Mouse (Mus musculus) megakaryocyte, adult 5-6 weeks (primary cell): Measurements from ENCODE around the gene 1700028J19Rik. TPM values are rescaled to one million over a fixed set of nuclear protein-coding genes. Genes with fewer than 3 reads are reported as not detected.

Experiments used
- total RNA-seq, 2 experiments: library from RNA; stranded (forward) in 1 of 2; stranded (reverse) in 1 of 2; fragments of 153-499, 151-499 nt in 1 of 2; fragments of 221-1000, 200-1000 nt in 1 of 2; gene quantifications; 2 replicates each; pipeline versions ENCODE4 v1.2.3 to v1.2.4; 2015 to 2017

1700028J19Rik gene
- total RNA-seq, 2 experiments from 2014 or later = 0.62 to 3.0 TPM

Other genes with a start within 250 kb of the 1700028J19Rik start
- not detected in 2 replicates for gene Klk1b26, start 234.5 kb downstream of the 1700028J19Rik start, total RNA-seq (2015)
- gene Klk1b26, start 234.5 kb downstream of the 1700028J19Rik start, total RNA-seq (2017) = not detected in 2 replicates
- not detected in 2 replicates for gene Klk1b27, start 194.4 kb downstream of the 1700028J19Rik start, total RNA-seq (2015)
- not detected in 2 replicates for gene Klk1b27, start 194.4 kb downstream of the 1700028J19Rik start, total RNA-seq (2017)
- not detected in 2 replicates for gene Klk1b21, start 144.4 kb downstream of the 1700028J19Rik start, total RNA-seq (2015)
- not detected in 2 replicates for gene Klk1b21, start 144.4 kb downstream of the 1700028J19Rik start, total RNA-seq (2017)
- gene Klk1b22, start 134.0 kb downstream of the 1700028J19Rik start, total RNA-seq (2015) = not detected in 2 replicates
- not detected in 2 replicates for gene Klk1b22, start 134.0 kb downstream of the 1700028J19Rik start, total RNA-seq (2017)
- not detected in 2 replicates for gene Klk1b16, start 109.9 kb downstream of the 1700028J19Rik start, total RNA-seq (2015)
- gene Klk1b16, start 109.9 kb downstream of the 1700028J19Rik start, total RNA-seq (2017) = not detected in 2 replicates
- not detected in 2 replicates for gene Klk1b24, start 58.5 kb downstream of the 1700028J19Rik start, total RNA-seq (2015)
- gene Klk1b24, start 58.5 kb downstream of the 1700028J19Rik start, total RNA-seq (2017) = not detected in 2 replicates
- not detected in 2 replicates for gene Klk1b3, start 48.5 kb downstream of the 1700028J19Rik start, total RNA-seq (2015)
- gene Klk1b3, start 48.5 kb downstream of the 1700028J19Rik start, total RNA-seq (2017) = not detected in 2 replicates
- not detected in 2 replicates for gene Klk1b4, start 39.3 kb downstream of the 1700028J19Rik start, total RNA-seq (2015)
- not detected in 2 replicates for gene Klk1b4, start 39.3 kb downstream of the 1700028J19Rik start, total RNA-seq (2017)
- not detected in 2 replicates for gene Klk1b5, start 30.8 kb downstream of the 1700028J19Rik start, total RNA-seq (2015)
- not detected in 2 replicates for gene Klk1b5, start 30.8 kb downstream of the 1700028J19Rik start, total RNA-seq (2017)
- not detected in 2 replicates for gene Klk1, start 21.3 kb downstream of the 1700028J19Rik start, total RNA-seq (2015)
- gene Klk1, start 21.3 kb downstream of the 1700028J19Rik start, total RNA-seq (2017) = not detected in 2 replicates
- gene Gm36864, start 10.5 kb downstream of the 1700028J19Rik start, total RNA-seq (2015) = not detected in 2 replicates
- gene Gm36864, start 10.5 kb downstream of the 1700028J19Rik start, total RNA-seq (2017) = not detected in 2 replicates
- gene 2410002F23Rik, start within 50 bp of the 1700028J19Rik start, total RNA-seq (2015) = 19.9 and 20.8 TPM in 2 replicates
- 17.2 and 23.0 TPM in 2 replicates for gene 2410002F23Rik, start within 50 bp of the 1700028J19Rik start, total RNA-seq (2017)
- not detected in 2 replicates for gene Acp4, start 10.7 kb upstream of the 1700028J19Rik start, total RNA-seq (2015)
- gene Acp4, start 10.7 kb upstream of the 1700028J19Rik start, total RNA-seq (2017) = not detected in 2 replicates
- gene Gm15517, start 14.8 kb upstream of the 1700028J19Rik start, total RNA-seq (2015) = not detected in 2 replicates
- not detected in 2 replicates for gene Gm15517, start 14.8 kb upstream of the 1700028J19Rik start, total RNA-seq (2017)
- 0.80 and 1.9 TPM in 2 replicates for gene Clec11a, start 60.2 kb upstream of the 1700028J19Rik start, total RNA-seq (2015)
- gene Clec11a, start 60.2 kb upstream of the 1700028J19Rik start, total RNA-seq (2017) = 0.77 and 1.7 TPM in 2 replicates
- 0.02 and 0.07 TPM in 2 replicates for gene Shank1, start 63.6 kb upstream of the 1700028J19Rik start, total RNA-seq (2015)
- not detected in 2 replicates for gene Shank1, start 63.6 kb upstream of the 1700028J19Rik start, total RNA-seq (2017)
- 0.29 TPM in 1 of 2 replicates, not detected in the other for gene Syt3, start 137.4 kb upstream of the 1700028J19Rik start, total RNA-seq (2015)
- 0.22 TPM in 1 of 2 replicates, not detected in the other for gene Syt3, start 137.4 kb upstream of the 1700028J19Rik start, total RNA-seq (2017)
- 0.42 TPM in 1 of 2 replicates, not detected in the other for gene 1700008O03Rik, start 139.1 kb upstream of the 1700028J19Rik start, total RNA-seq (2015)
- not detected in 2 replicates for gene 1700008O03Rik, start 139.1 kb upstream of the 1700028J19Rik start, total RNA-seq (2017)
- not detected in 2 replicates for gene Lrrc4b, start 182.3 kb upstream of the 1700028J19Rik start, total RNA-seq (2015)
- not detected in 2 replicates for gene Lrrc4b, start 182.3 kb upstream of the 1700028J19Rik start, total RNA-seq (2017)
- gene Aspdh, start 218.7 kb upstream of the 1700028J19Rik start, total RNA-seq (2015) = not detected in 2 replicates
- gene Aspdh, start 218.7 kb upstream of the 1700028J19Rik start, total RNA-seq (2017) = not detected in 2 replicates
- gene Josd2, start 221.3 kb upstream of the 1700028J19Rik start, total RNA-seq (2015) = 18.2 and 20.3 TPM in 2 replicates
- 12.5 and 14.0 TPM in 2 replicates for gene Josd2, start 221.3 kb upstream of the 1700028J19Rik start, total RNA-seq (2017)
- 42.4 and 47.4 TPM in 2 replicates for gene Emc10, start 249.8 kb upstream of the 1700028J19Rik start, total RNA-seq (2015)
- gene Emc10, start 249.8 kb upstream of the 1700028J19Rik start, total RNA-seq (2017) = 23.1 and 27.4 TPM in 2 replicates
- 1.7 and 2.0 TPM in 2 replicates for gene Fam71e1, start 249.9 kb upstream of the 1700028J19Rik start, total RNA-seq (2015)
- 0.12 TPM in 1 of 2 replicates, not detected in the other for gene Fam71e1, start 249.9 kb upstream of the 1700028J19Rik start, total RNA-seq (2017)